Mouse (Mus musculus) ZHBTc4 (cell line): ENCODE results near the gene Ppa2.

Source experiments
- DNase-seq: peaks from one replicate; pipeline ENCODE4 v3.0.0-alpha.2; 2011; ENCODE audit warnings: low read depth, low spot score

The Ppa2 gene

DNA sequence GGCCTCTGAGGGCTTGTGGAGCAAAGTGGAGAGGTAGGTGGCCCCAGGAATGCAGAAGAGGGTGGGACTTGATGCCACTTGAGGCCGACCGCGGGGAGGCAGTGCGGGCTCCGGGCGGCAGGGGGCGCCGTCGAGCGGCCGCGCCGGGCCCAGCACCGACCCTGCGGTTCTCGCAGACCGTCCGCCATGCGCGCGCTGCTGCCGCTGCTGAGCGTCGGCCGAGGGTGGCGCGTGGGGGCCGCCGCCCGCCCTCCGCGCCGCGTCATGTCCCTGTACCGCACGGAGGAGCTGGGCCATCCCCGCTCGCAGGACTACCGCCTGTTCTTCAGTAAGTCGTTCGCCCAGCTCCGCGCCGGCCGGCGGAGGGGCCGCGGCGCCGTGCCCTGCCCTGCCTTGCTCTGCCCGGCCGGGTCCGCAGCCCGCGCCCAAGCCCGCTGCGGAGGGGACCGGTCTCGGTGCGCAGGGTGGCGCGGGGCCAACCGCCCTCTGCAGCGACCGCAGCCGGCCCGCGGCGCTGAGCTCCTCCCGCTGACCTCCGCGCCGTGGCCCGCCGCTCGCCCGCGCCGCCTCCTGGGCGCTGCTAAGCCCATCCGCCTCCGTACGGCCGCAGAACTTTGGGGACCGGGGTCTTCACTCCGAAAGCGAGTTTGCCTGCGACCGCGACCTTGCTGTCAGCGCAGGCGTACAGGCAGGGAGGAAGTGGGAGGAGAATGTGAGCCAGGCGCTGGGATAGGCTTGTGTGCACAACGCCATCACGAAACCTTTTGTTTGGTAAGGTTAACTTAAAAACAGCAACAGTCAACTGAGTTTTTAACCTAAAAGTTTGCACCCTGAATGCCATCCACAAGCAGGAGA is at the start of gene Ppa2:
TSS of gene Ppa2 (plus strand) at position 157 of the 855 bp plus-strand sequence.
- peak; percentile 94 for DNase-seq

DNA sequence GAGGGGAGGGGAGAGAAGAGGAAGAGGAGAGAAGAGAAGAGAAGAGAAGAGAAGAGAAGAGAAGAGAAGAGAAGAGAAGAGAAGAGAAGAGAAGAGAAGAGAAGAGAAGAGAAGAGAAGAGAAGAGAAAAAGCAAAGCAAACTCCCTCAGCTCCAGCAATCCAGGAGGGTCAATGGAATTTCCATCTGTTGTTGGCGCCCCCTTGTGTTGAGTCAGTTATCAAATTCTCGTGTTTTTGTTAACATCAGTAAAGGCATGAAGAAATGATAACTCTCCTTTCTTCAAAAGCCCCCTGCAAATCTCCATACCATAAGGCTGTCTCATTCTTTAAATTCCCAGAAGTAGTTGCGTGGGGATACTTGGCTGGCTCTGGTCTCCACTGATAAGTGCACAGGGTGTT is 38.0 kb upstream of the Ppa2 start:
- peak; percentile 77 for DNase-seq

DNA sequence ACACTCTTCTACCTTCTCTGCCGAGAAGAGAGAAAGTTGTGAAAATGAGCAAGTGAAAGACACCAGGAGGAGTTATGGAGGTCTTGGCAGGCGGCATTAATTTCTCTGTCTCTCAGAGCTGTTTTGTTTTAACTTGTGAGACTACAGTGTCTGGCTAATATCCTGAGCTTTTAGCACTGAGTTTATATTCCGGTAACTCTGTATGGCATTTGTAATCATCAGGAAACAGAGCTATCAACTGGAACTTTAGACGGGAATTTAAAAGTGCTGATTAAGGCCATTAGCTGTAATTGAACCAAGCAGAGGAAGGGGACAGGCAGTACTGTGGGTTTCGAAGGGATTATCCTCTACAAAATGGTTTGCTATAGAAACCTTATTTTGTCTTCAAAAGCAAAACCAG is 25.3 kb upstream of the Ppa2 start:
- DNase-seq = no peak

DNA sequence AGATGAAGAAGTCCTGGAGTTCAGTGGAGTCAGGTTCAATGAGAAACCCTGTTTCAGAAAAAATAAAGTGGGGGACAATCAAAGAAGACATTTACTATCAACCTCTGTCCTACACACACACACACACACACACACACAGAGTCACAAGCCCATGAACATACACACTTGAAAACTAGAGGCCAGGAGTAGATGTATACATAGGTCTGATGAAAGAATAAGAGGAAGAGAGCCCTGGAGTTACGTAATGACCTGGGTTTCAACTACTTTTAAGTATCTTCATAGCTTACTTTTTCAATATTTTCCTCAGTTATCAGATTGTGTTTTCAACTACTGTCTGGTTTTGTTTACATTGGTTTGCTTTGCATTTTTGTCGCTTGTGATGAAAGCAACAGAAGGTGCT is 21.1 kb upstream of the Ppa2 start:
- no peak for DNase-seq

DNA sequence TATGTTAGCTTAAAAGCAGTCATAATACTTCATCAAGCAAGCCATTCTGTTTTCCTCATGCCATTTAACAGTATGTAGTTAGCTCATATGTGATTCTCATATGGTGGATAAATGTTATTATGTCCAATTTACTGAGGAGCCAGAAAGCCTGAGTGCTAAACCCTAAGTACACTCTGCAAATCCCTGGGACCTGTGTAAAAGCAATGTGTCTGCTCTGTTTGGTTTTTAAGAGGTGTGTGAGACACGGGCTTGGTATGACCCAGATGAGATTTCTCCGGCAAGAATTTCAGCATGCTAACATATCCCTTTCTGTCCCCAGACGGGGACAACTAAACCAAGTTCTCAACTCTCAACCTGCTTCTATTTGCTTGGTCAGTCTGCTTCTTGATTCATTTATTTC is 5.6 kb upstream of the Ppa2 start:
- DNase-seq = no peak

DNA sequence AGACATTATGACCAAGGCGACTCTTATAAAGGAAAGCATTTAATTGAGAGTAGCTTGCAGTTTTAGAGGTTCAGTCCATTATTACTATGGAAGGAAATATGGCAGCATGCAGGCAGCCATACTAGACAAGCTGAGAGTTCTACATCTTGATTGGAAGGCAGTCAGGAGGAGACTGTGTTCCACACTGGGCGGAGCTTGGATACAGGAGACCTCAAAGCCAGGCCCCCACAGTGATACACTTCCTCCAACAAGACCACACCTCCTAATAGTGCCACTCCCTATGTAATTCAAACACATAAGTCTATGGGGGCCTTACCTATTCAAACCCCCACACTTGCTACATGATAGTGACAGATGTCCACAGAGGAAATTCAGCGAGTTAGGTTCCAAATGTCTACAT is 1.5 kb upstream of the Ppa2 start:
- DNase-seq = no peak

DNA sequence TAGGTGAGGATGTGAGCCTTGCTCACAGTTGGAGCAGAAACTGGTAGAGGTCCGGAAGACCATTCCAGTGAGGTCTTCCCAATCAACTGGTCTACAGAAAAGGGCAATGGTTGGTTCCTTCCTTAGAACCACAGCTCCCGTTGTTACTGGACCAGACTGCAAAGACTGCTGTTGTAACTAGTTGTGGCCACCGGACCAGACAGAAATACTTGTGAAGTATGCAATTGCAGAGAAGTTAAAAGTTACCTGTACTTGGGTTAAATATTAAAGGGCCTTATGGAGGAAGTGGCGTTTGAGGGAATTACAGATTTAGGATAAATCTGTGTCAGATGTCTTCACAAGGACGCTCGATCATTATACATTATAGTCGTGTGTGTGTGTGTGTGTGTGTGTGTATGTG is 551 bp upstream of the Ppa2 start:
- DNase-seq = no peak

DNA sequence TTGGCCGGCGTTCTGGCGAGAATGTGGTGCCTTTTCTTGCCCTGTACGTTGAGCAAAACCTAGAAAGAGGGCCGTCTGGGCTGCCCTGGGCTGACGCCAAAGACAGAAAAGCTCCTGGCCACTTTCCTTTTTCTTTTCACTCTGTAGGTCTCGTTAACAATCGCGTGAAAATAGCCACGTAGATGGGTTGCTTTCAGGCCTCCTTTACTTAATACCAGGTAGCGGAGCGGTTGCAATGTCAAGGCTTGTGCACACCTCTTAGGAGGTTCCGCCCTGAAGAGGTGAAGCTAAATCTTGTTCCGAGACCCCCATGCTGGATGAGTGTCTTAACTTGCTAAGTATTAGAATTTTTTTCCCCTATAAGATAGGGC is 884 bp downstream of the Ppa2 start:
- DNase-seq = no peak

DNA sequence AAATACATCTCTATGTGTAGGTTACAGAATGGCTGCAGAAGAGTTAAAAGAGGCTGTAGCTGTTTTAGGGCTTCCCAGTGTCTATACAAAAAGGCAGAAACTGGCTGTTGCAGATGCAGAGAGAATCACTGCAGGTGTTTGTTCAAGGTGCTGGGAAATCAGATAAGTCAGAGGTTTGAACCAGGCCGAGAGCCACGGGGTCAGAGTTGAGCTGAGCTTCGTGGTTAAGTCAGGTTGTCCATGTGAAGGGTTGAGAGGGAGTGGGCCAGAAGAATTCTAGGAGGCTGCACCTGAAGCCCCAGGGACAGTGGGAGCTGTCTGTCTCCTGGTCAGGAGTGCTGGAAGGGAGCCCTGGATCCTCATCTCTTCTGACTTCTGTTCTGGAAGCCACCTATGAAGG is 2.4 kb downstream of the Ppa2 start:
- DNase-seq = no peak

DNA sequence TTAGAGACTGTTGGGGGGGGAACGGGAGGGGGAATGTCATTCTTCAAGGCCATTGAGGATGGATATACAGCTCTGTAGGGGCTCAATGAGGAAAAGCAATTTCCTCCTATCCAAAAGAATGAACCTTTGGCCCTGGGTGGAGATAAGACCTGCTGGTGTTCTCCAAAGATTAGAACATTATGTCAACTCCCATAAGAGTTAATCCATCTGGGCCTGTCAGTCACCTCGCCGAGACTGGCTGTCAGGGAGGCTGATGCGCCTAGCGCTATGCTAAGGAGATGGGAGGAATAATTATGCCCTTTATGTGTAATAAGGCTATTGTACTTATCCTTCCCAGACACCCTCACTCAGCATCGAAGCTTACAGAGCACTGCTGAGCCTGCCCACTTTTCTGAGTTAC is 2.9 kb downstream of the Ppa2 start:
- DNase-seq = no peak

DNA sequence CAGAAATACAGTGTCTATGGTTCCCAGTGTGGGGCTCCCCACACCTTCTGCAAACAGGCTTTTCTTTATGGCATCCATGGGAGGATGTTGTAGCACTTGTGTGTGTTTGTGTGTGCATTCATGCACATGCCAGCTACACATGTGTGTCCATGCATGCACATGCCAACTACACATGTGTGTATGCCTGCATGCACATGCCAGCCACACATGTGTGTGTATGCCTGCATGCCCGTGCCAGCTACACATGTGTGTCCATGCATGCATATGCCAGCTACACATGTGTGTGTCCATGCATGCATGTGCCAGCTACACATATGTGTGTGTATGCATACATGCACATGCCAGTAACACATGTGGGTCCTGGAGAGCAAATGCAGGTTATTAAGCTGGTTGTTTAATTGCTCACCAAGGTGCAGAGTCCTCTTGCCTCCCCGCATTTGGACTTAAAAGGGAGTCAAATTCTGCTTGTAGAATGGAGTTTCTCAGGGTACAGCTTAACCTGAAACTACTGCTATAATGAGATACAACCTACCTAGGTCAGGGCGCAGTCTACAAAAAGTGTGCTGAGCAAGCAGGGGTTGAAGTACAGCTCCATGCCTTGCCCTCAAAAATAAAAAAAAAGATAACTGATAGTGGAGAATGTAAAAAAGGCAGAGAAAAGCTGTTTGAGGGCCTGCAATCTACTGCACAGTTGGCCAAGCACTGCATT is 3.7 kb downstream of the Ppa2 start:
- no peak for DNase-seq

DNA sequence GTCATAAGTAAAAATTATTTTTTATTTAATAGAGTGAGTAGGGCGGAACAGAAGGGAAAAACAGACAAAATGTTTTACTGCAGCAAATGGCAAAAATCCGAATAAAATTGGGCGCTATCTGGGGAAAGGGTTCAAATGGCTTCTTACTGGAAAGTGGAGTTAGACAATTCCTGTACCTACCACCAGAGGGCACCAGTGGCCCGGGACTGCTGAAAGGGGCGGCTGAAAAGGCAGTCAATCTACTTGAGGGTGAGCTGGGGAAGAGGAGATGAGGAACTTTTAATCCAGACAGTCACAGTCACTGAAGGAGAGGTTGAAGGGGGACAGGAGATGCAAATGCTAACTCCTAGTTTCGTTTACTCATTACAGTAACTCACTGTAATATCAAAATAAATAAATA is 4.6 kb downstream of the Ppa2 start:
- peak; percentile 84 for DNase-seq

DNA sequence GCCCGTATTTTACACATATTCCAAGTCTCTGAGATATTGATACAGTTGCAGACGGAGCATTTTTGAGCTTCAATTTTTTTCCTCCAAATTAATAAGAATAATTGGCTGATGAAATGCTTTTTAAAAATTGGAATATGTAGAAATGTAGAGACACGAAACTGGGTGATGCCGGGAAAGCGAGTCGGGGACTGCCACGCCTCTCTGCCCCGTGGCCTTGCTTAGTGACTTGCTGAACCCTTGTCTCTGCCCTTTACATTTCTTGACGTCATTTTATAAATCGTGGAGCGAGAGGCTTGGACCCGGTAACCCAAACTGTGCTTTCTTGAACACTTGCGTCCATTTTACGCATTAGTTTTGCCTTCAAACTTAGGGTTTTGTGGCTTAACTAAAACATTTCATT is 5.1 kb downstream of the Ppa2 start:
- no peak for DNase-seq

DNA sequence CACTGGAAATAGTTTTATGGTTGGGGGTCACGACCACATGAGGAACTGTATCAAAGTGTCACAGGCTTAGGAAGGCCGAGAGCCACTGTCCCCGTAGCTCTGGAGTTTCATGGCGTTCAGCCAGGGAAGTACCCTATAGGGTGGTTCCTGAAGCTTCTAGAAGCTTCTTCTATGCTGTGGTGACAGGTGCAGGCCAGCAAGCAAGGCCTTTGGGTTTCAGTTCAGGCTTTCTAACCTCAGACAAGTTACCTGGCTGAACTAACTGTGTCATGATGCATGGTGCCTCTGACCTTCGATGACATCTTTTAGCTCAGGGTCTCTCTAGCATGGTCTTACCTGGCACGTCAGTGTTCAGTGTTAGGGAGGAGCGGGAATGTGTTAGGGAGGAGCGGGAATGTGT is 5.7 kb downstream of the Ppa2 start:
- DNase-seq = no peak

DNA sequence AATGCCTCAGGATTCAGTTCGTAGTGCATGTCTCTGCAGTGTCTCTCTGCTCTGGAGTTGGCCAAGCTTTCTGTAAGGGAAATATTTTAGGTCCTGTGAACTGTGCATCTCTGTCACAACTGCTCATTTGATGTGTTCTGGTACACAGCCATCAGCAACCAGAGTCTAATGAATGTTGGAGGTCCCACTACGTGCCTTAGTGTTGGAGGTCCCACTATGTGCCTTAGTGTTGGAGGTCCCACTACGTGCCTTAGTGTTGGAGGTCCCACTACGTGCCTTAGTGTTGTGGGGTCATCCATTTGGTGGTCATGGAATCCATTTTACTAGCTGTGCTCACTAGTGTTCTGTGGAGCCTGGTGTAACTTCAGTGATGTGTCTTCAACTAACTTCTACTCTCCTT is 7.9 kb downstream of the Ppa2 start:
- DNase-seq = no peak

DNA sequence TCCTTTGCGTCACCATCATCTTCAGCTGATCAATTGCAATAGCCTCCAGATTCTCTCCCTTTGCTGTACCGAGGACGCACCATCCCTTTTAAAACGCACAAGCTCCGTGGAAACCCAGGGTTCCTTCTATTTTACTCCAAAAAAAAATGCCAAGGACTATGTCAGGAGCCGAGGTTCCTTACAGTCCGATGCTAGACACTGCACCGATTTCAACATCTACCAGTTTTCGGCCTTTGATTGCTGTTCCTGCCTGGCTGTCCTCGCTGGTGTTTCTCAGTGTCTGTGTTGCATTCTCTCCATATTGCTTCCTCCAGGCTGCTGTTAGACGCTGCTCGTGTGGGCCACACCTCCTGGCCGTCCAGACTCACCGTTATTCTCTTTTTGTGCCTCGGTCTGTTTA is 8.7 kb downstream of the Ppa2 start:
- DNase-seq = no peak

DNA sequence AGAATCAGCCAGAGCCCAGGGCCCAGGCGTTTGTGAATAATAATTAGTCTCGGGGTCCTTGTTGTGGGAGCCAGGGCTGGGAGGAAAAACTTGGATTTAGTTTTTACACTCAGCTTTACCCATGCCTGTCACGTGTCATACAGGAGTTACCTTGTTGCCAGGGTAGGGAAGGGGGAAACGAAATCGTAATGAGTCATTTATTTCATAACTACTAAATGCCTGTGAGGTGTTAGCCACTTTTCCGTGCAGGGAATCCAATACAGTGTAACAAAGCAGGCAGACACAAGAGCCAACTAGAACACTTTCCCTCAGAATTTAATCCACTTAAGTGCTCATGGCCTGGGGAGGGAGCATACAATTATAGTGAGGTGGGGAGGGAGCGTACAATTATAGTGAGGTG is 9.9 kb downstream of the Ppa2 start:
- DNase-seq = no peak

DNA sequence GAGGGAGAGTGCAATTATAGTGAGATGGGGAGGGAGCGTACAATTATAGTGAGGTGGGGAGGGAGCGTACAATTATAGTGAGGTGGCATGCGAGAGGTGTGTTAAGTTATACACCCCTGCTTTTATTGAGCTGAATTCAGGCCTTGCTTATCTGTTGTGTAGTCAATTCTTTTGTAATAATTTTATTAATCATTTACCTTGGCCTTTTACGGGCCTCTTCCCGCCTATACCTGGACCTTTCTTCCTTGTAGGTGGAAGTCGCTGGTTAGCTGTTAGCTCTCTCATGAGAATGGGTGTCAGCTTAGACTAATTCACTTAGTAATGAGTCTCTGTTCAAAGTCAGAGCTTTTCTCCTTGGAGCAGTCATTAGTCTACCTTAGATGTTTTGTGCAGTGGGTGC is 10.4 kb downstream of the Ppa2 start:
- DNase-seq = no peak

DNA sequence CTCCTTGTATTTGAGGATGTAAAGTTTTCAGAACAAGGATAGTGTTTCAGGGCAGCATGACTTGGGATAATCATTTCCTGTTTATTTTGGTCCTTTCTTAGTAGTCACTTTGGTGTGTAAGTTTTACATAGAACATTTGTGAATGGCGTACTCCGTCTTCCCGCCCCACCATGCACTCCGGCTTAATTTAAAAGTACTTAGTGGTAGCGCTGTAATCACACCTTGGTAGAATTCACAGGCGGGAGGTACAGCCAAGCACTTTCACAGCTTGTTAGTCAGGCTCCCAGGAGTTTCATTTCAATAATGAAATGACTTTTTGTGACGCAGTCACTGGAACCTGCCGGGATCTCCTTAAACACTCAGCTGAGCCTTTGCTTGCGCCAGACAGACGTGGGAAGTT is 12.0 kb downstream of the Ppa2 start:
- DNase-seq = no peak

DNA sequence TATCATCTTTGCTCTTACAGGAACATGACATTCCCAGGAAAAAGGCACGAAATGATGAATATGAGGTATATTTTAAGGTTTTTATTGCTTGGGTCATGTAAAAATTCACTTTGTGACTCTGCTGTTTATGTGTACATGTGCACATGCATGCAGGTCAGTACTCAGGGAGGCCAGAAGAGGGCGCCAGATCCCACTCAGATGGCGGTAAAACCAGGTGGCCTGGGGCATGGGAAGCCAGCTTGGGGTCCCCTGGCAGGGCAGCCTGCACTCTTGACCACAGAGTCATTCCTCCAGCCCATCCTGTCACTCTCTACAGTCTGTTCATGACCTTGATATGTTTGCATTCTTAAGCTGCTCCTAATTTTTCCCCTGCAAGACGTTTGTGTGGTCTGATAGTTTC is 12.6 kb downstream of the Ppa2 start:
- DNase-seq = peak; percentile 71

DNA sequence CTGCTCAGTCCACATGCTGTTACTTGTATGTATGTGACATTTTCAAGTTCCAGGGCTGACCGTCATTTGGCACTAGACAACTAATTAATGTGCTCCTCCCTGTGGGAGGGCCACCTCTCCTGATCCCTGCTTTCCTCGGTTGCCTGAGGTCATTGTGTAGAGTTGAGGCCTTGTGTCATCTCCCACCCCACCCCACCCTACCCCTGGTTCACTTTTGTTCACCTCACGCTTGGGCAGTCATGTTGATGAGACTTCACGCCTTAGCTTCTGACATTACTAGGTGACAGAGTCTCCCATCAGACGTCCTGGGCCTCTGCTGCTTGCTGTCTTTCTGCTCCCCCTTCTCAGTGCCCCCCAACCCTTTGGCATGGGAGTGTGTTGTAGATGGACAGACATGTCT is 15.2 kb downstream of the Ppa2 start:
- no peak for DNase-seq

DNA sequence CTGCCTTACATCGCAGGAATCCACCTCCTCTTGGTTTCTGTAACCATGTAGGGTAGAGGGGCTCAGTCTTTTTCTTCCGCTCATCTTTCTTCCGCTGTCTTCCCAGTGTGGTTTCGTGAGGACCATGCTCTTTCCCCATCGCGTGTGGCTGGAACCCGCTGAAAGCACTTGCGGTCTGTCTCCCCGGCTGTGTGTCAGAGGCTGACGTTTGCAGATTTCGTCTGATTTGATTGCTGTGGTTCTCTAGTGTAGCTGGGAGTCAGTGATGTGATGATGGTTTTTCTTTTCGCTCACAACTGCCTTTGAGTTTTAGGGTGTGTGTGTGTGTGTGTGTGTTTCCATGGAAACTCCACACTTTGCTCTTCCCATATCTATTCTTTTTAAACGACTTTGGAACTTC is 18.6 kb downstream of the Ppa2 start:
- DNase-seq = no peak

DNA sequence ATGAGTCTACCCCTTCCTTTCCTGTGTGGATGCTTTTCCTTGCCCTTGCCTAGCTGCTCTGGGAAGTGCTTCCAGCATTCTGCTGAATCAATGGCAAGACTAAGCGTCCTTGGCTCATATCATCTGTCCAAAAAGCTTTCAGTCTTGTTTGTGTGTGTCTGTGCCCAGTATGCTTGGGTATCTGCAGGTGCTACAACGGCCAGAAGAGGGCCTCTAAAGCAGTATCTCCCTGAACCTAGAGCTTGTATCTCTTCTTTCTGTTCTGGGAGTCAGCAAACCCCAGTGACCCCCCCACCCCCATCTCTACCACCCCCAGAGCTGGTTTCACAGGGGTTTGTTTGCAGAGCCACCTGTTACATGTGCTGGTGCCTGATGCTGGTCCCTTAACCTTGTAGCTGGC is 19.5 kb downstream of the Ppa2 start:
- peak; percentile 25 for DNase-seq
